ENCODE assay signal across 8 mouse cellular contexts in the genomic region with DNA sequence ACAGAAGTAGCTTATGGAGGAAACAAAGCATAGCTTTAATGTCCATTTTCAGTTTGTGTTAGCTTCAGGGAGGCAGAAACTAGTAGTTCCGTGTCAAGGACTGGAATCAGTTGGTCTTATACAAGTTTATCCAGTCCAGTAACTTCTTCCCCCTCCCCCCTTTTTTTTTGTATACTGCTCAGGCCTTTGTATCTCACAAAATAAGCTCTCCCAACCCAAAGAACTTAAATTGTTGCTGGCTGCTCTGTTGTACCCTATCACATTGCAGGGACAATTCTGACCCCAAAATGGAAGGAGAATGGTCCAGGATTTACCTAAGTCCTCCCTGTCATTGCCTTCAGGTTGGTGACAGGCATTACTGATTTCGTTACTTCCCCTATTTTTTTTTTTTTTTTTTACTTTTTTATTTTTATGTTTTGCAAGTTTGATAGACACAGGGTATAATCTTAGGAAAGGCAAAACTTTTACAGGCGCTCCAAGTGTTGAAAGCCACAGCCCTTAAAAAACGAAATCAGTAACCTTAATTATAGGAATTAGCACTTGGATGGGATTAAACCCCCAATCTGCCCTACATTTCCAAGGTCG. TPM values are rescaled to one million over a fixed set of nuclear protein-coding genes. Genes with fewer than 3 reads are reported as not detected.
DNase-seq lines count a peak whose midpoint lies in the region; ATAC-seq and TF ChIP-seq lines count a peak whose summit lies in the region.

No protein-coding gene starts in this region.

- H3K9ac ChIP-seq in forebrain, postnatal 0 days, result no peak overlapping the region
- peak overlapping the region; percentile 56; the same call in 1 of the 2 replicates for H3K9ac ChIP-seq in liver, embryonic 16.5 days (ENCODE audit: low read depth, low read length)

- DNase-seq in heart, adult 11 months, result peak; percentile 45
- DNase-seq in heart, postnatal 36 days, result no peak
- DNase-seq in forebrain, postnatal 0 days, result peak; percentile 10
- no peak for DNase-seq in c-Kit-positive CD71-positive TER-119-positive erythroid progenitor cells, embryonic 14.5 days (ENCODE audit: low spot score)
- DNase-seq in right cerebral cortex, postnatal 25 days, result no peak
- no peak for DNase-seq in left cerebral cortex, postnatal 10 days (ENCODE audit: extremely low spot score in 1 of 2, low spot score in 2 of 2)

- H3K4me3 ChIP-seq in C2C12 (ENCODE audit: insufficient read depth, poor library complexity, severe bottlenecking), result peak overlapping the region; percentile 38
- no peak overlapping the region for H3K4me3 ChIP-seq in forebrain, postnatal 0 days (ENCODE audit: low read depth, low read length)
- H3K4me3 ChIP-seq in liver, embryonic 16.5 days (ENCODE audit: low read depth, low read length), result peak overlapping the region; percentile 91

- H3K27ac ChIP-seq in forebrain, postnatal 0 days (ENCODE audit: low read depth, low read length), result no peak overlapping the region
- no peak overlapping the region for H3K27ac ChIP-seq in liver, embryonic 16.5 days (ENCODE audit: low read length)

- H3K27me3 ChIP-seq in C2C12 (ENCODE audit: control insufficient read depth, insufficient read depth, insufficient read length), result no peaks in the 10 kb centered on the region
- H3K27me3 ChIP-seq in forebrain, postnatal 0 days (ENCODE audit: insufficient read depth, low read length), result no peaks in the 10 kb centered on the region
- no peaks in the 10 kb centered on the region for H3K27me3 ChIP-seq in liver, embryonic 16.5 days (ENCODE audit: control insufficient read depth, insufficient read depth, low read depth, low read length)

- no peak overlapping the region; the same call in 1 of the 2 replicates for H3K4me2 ChIP-seq in forebrain, postnatal 0 days (ENCODE audit: low read depth)
- peak overlapping the region; percentile 99 for H3K4me2 ChIP-seq in liver, embryonic 16.5 days (ENCODE audit: low read depth, low read length)

- peaks cover 11% of the 10 kb centered on the region for H3K36me3 ChIP-seq in C2C12 (ENCODE audit: control insufficient read depth, insufficient read depth)
- peaks cover 17% of the 10 kb centered on the region for H3K36me3 ChIP-seq in forebrain, postnatal 0 days (ENCODE audit: insufficient read depth)
- peaks cover 3% of the 10 kb centered on the region for H3K36me3 ChIP-seq in liver, embryonic 16.5 days (ENCODE audit: control insufficient read depth, insufficient read depth)

- peaks cover 6% of the 10 kb centered on the region for H3K79me3 ChIP-seq in C2C12 (ENCODE audit: low read depth)

- H3K9me3 ChIP-seq in forebrain, postnatal 0 days (ENCODE audit: low read length), result no peaks in the 10 kb centered on the region
- no peaks in the 10 kb centered on the region for H3K9me3 ChIP-seq in liver, embryonic 16.5 days (replicated peaks; ENCODE audit: control insufficient read depth, low read length)

- intact Hi-C loops in heart, postnatal 36 days (cut with DNase I), result no loop called here
- intact Hi-C loops in left cerebral cortex, postnatal 10 days (cut with DNase I), result loop anchor here (5.0 kb wide), 1 partner anchor 45 kb away; a partner anchor contains a TSS

- no peak for TF ChIP-seq CTCF in C2C12 (IDR thresholded peaks at IDR 0.05; ENCODE audit: control insufficient read depth, insufficient read depth, insufficient read length)
- no peak for TF ChIP-seq CTCF in forebrain, postnatal 0 days (IDR thresholded peaks at IDR 0.05; ENCODE audit: low read depth)

- 16% methylated on average over 5 of the region's 5 CpGs for WGBS in forebrain, postnatal 0 days
- 30% methylated on average over 5 of the region's 5 CpGs for WGBS in liver, embryonic 16.5 days (ENCODE audit: insufficient replicate concordance)

- H3ac ChIP-seq in C2C12 (ENCODE audit: control insufficient read depth, insufficient read length, low read depth), result peak overlapping the region; percentile 18

- peaks cover 13% of the 10 kb centered on the region for H3K4me1 ChIP-seq in forebrain, postnatal 0 days (ENCODE audit: insufficient read depth)
- H3K4me1 ChIP-seq in liver, embryonic 16.5 days (ENCODE audit: control insufficient read depth, low read depth, low read length), result peaks cover 22% of the 10 kb centered on the region

- H3K79me2 ChIP-seq in C2C12 (ENCODE audit: control insufficient read depth, insufficient read depth), result peaks cover 26% of the 10 kb centered on the region

- no peak for ATAC-seq in forebrain, postnatal 0 days
- no peak for ATAC-seq in liver, embryonic 16.5 days (ENCODE audit: low read depth)

TF ChIP-seq in C2C12, 6 proteins besides CTCF, POLR2A, EP300 and RAD21:
- no peak for TF ChIP-seq MAX (IDR thresholded peaks at IDR 0.05)
- no peak for TF ChIP-seq MYOD1 (IDR thresholded peaks at IDR 0.05; ENCODE audit: control insufficient read depth, insufficient read length, low read depth)
- no peak for TF ChIP-seq CEBPB (IDR thresholded peaks at IDR 0.05; ENCODE audit: low read depth)
- no peak for TF ChIP-seq MYOG (IDR thresholded peaks at IDR 0.05; ENCODE audit: control insufficient read depth, extremely low read depth, insufficient read length)
- TF ChIP-seq FOSL1 (IDR thresholded peaks at IDR 0.05; ENCODE audit: insufficient read depth, low read length, poor library complexity, severe bottlenecking), result no peak
- TF ChIP-seq USF1 (IDR thresholded peaks at IDR 0.05; ENCODE audit: low read depth), result no peak

RNA-seq across cellular contexts. Expression of a gene that starts 1.0 kb away (rescaled TPM):
- total RNA-seq in heart, postnatal 36 days (2021), result 10 to 100 TPM; 10.6 to 12.4 TPM
- polyA plus RNA-seq in C2C12 (2012; fragmentation: generic; extraction: Trizol), result 11.1 TPM
- 18.9 and 21.1 TPM in 2 replicates for total RNA-seq in forebrain, postnatal 0 days (2014; rRNA removed)
- polyA plus RNA-seq in forebrain, postnatal 0 days (2015; fragmentation: Nextera tagmentation; extraction: Ambion mirVana), result 3.6 and 4.2 TPM in 2 replicates
- polyA plus RNA-seq in liver, embryonic 16.5 days (2015; fragmentation: Nextera tagmentation; extraction: Ambion mirVana), result 11.6 and 13.8 TPM in 2 replicates
- 10 to 100 TPM; 25.0 to 27.2 TPM for total RNA-seq in left cerebral cortex, postnatal 10 days (2021)

RNA-seq across cellular contexts. Expression of a gene that starts 44.5 kb away (rescaled TPM):
- total RNA-seq in heart, postnatal 36 days (2021), result 10 to 100 TPM; 92.3 to 95.7 TPM
- 22.1 TPM for polyA plus RNA-seq in C2C12 (2012; fragmentation: generic; extraction: Trizol)
- total RNA-seq in forebrain, postnatal 0 days (2014; rRNA removed), result 70.3 and 75.9 TPM in 2 replicates
- 88.4 and 97.6 TPM in 2 replicates for polyA plus RNA-seq in forebrain, postnatal 0 days (2015; fragmentation: Nextera tagmentation; extraction: Ambion mirVana)
- polyA plus RNA-seq in liver, embryonic 16.5 days (2015; fragmentation: Nextera tagmentation; extraction: Ambion mirVana), result 32.2 and 33.1 TPM in 2 replicates
- total RNA-seq in left cerebral cortex, postnatal 10 days (2021), result 100 to 1,000 TPM; 173 TPM

Comparison
In these comparisons a context has a peak if more than half of its experiments do, and no peak if none do; other contexts are left out.
1. DNase-seq: peak in heart, adult 11 months (single experiment) and forebrain, postnatal 0 days (single experiment); none in heart, postnatal 36 days (0 of 2), c-Kit-positive CD71-positive TER-119-positive erythroid progenitor cells, embryonic 14.5 days (single experiment), right cerebral cortex, postnatal 25 days (single experiment) and left cerebral cortex, postnatal 10 days (0 of 2).